Mouse (Mus musculus) testis, adult 2 months (tissue): Measurements from ENCODE around the gene Msl1. TPM values are rescaled to one million over a fixed set of nuclear protein-coding genes. Genes with fewer than 3 reads are reported as not detected.

ENCODE experiments used
- H3K27ac ChIP-seq: fragments of 200-500 bp; 2 replicates; pipeline ENCODE4 v1.5.1; 2012; ENCODE audit warnings: low read depth, low read length; ENCODE audit not compliant: control insufficient read depth, insufficient read depth
- H3K27me3 ChIP-seq: fragments of 200-500 bp; 2 replicates; pipeline ENCODE4 v1.6.1; 2012; ENCODE audit warnings: mild to moderate bottlenecking, low read length, moderate library complexity; ENCODE audit not compliant: control insufficient read depth, insufficient read depth
- H3K36me3 ChIP-seq: fragments of 200-500 bp; 2 replicates; pipeline ENCODE4 v1.6.1; 2012; ENCODE audit warnings: mild to moderate bottlenecking, low read length; ENCODE audit not compliant: control insufficient read depth, insufficient read depth
- H3K4me1 ChIP-seq: fragments of 200-500 bp; 2 replicates; pipeline ENCODE4 v1.6.1; 2012; ENCODE audit warnings: low read length; ENCODE audit not compliant: control insufficient read depth, insufficient read depth
- H3K4me3 ChIP-seq: fragments of 200-500 bp; 2 replicates; pipeline ENCODE4 v1.5.1; 2012; ENCODE audit warnings: low read depth, mild to moderate bottlenecking, low read length, moderate library complexity, mixed read lengths; ENCODE audit not compliant: control insufficient read depth
- CTCF ChIP-seq: fragments of 200-500 bp; IDR thresholded peaks from 2 replicates; pipeline ENCODE4 v1.5.1; 2012; ENCODE audit warnings: low read depth, mild to moderate bottlenecking, inconsistent platforms, low read length, moderate library complexity; ENCODE audit not compliant: control insufficient read depth, insufficient read depth, insufficient replicate concordance
- POLR2A ChIP-seq: fragments of 200-500 bp; IDR thresholded peaks from 2 replicates; pipeline ENCODE4 v1.6.1; 2012; ENCODE audit warnings: low read depth, mild to moderate bottlenecking, inconsistent platforms, low read length, moderate library complexity; ENCODE audit not compliant: control insufficient read depth
- polyA plus RNA-seq: library from polyadenylated mRNA; depleted of rRNA; stranded (reverse); fragments of >200 nt; gene quantifications from 2 replicates; pipeline ENCODE4 v1.2.3, GENCODE M21; 2012

Msl1 gene
- polyA plus RNA-seq, 1 experiment: 143 TPM

- no peak for TF ChIP-seq CTCF
- peak; percentile 26; the same call in 1 of the 2 replicates for TF ChIP-seq POLR2A
- H3K4me3 ChIP-seq: no peak overlapping the region
These were observed 44.7 kb upstream of the Msl1 start for GRCm38 (mm10) chr11:98750351-98751201.

GRCm38 (mm10) chr11:98751221-98751782 is 44.0 kb upstream of the Msl1 start:
- Histone ChIP-seq H3K4me3 (no peak overlapping the region), H3K27ac (no peak overlapping the region), H3K4me1 (peaks cover 15% of the 10 kb centered on the region), H3K36me3 (no peaks in the 10 kb centered on the region), H3K27me3 (no peaks in the 10 kb centered on the region)
- no peak for TF ChIP-seq POLR2A
- TF ChIP-seq CTCF: no peak

More at GRCm38 (mm10) chr11:98750351-98751201, 44.7 kb upstream of the Msl1 start:
- Histone ChIP-seq H3K36me3 (no peaks in the 10 kb centered on the region), H3K27me3 (no peaks in the 10 kb centered on the region), H3K27ac (no peak overlapping the region), H3K4me1 (peaks cover 20% of the 10 kb centered on the region)

GRCm38 (mm10) chr11:98752562-98753140 is 42.7 kb upstream of the Msl1 start:
- peaks cover 11% of the 10 kb centered on the region for H3K4me1 ChIP-seq
- TF ChIP-seq POLR2A (no peak), CTCF (no peak)
- H3K4me3 ChIP-seq: no peak overlapping the region
- H3K27me3 ChIP-seq: no peaks in the 10 kb centered on the region
- H3K36me3 ChIP-seq: no peaks in the 10 kb centered on the region
- no peak overlapping the region for H3K27ac ChIP-seq

GRCm38 (mm10) chr11:98753264-98753663 is 42.1 kb upstream of the Msl1 start:
- TF ChIP-seq CTCF: no peak
- no peak for TF ChIP-seq POLR2A
- H3K27ac ChIP-seq: no peak overlapping the region
- peaks cover 8% of the 10 kb centered on the region for H3K4me1 ChIP-seq
- no peaks in the 10 kb centered on the region for H3K27me3 ChIP-seq
- H3K4me3 ChIP-seq: no peak overlapping the region
- no peaks in the 10 kb centered on the region for H3K36me3 ChIP-seq

- no peak overlapping the region for H3K4me3 ChIP-seq
- H3K4me1 ChIP-seq: peaks cover 4% of the 10 kb centered on the region
- TF ChIP-seq CTCF (no peak), POLR2A (no peak)
- H3K36me3 ChIP-seq: no peaks in the 10 kb centered on the region
- H3K27me3 ChIP-seq: no peaks in the 10 kb centered on the region
- no peak overlapping the region for H3K27ac ChIP-seq
These were observed 41.1 kb upstream of the Msl1 start for GRCm38 (mm10) chr11:98754151-98754620.

- H3K36me3 ChIP-seq: no peaks in the 10 kb centered on the region
- TF ChIP-seq CTCF: peak; percentile 91
- TF ChIP-seq POLR2A: no peak
- no peak overlapping the region for H3K4me3 ChIP-seq
- H3K27ac ChIP-seq: no peak overlapping the region
- no peaks in the 10 kb centered on the region for H3K27me3 ChIP-seq
- H3K4me1 ChIP-seq: peaks cover 4% of the 10 kb centered on the region
These were observed 40.6 kb upstream of the Msl1 start for GRCm38 (mm10) chr11:98754621-98755181.

- Histone ChIP-seq H3K36me3 (no peaks in the 10 kb centered on the region), H3K4me1 (peaks cover 2% of the 10 kb centered on the region; the same call in 1 of the 2 replicates), H3K4me3 (no peak overlapping the region), H3K27me3 (no peaks in the 10 kb centered on the region), H3K27ac (no peak overlapping the region)
- no peak for TF ChIP-seq CTCF
- no peak for TF ChIP-seq POLR2A
These were observed 39.5 kb upstream of the Msl1 start for GRCm38 (mm10) chr11:98755726-98756380.
